Mouse (Mus musculus) layer of hippocampus, postnatal 25 days (tissue): Measurements from ENCODE around the gene Kcnk18. TPM values are rescaled to one million over a fixed set of nuclear protein-coding genes. Genes with fewer than 3 reads are reported as not detected.

Source experiments
- DNase-seq, 2 experiments: peaks; one replicate each; pipeline ENCODE4 v3.0.0; 2022; ENCODE audit warnings: mixed read lengths in 2 of 2, low spot score in 1 of 2; ENCODE audit errors: extremely low spot score in 1 of 2
- total RNA-seq, 2 experiments: library from RNA; stranded (reverse); gene quantifications; 2 replicates each; pipeline ENCODE4 v1.2.3; 2021

The Kcnk18 gene
- total RNA-seq, 2 experiments from 2014 or later: not detected

GRCm38 (mm10) chr19:59273190-59273589 is 54.2 kb downstream of the Kcnk18 start:
- DNase-seq: no peak

- DNase-seq: no peak
Observed at GRCm38 (mm10) chr19:59276354-59276753, 57.3 kb downstream of the Kcnk18 start.

GRCm38 (mm10) chr19:59280841-59281240 is 61.8 kb downstream of the Kcnk18 start:
- no peak for DNase-seq

- DNase-seq: no peak
Observed at GRCm38 (mm10) chr19:59282001-59282400, 63.0 kb downstream of the Kcnk18 start.

Other genes starting within 250 kb of the Kcnk18 start
- 10 to 100 TPM; 18.7 to 25.4 TPM for gene Shtn1, start 143.1 kb upstream of the Kcnk18 start, total RNA-seq
- gene Vax1, start 49.2 kb upstream of the Kcnk18 start, total RNA-seq: 1 to 10 TPM in 1 of 2 experiments, under 1 TPM in 1; 0.85 to 1.3 TPM
- gene Slc18a2, start 41.7 kb downstream of the Kcnk18 start, total RNA-seq: 1 to 10 TPM; 1.5 to 1.8 TPM
- 100 to 1,000 TPM; 242 to 276 TPM for gene Rps12-ps3, start 103.1 kb downstream of the Kcnk18 start, total RNA-seq
- 10 to 100 TPM; 50.0 to 52.6 TPM for gene Pdzd8, start 126.6 kb downstream of the Kcnk18 start, total RNA-seq
- 10 to 100 TPM; 24.1 to 26.7 TPM for gene Emx2, start 239.2 kb downstream of the Kcnk18 start, total RNA-seq